Mouse (Mus musculus): ENCODE results near the gene Hoxa11.

Hoxa11 gene

DNA sequence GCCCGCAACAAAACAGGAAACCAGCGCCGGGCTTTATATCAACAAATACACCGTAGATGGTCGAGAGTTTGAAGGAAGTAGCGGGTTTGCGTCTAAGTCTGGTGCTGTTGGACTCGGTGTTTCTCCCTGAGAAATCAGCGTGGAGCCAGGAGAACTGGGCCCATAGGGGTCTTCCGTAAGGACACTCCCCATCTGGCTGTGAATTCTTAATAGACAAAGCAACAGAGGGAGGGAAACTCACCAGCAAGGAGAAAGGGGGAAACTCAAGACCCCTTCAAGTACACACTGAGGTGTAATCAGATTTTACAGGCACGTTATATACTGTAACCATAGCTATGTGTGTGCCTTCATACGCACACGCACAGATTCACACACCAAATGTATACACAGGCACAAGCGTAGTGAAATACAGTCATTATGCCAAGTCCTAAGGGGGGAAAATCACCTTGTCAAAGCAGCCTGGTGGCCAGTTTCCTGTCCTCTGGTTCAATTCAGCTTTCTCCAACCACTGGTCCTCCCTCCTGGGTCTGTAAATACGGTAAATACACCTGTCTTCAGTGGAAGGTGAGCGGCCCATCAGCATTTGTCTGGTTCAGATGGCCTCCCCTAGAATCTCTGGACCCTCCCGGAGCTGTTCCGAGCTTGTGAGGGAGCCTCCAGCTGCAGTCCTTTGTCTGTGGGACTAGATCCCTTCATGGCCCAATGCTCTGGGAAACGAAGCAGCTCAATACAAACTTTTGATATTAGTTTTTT is 20.5 kb upstream of the Hoxa11 start:
- in situ Hi-C loops (cut with MboI) = loop anchor here (10.0 to 25.0 kb wide), 2 partner anchors 321 to 649 kb away; no protein-coding TSS in a partner anchor

DNA sequence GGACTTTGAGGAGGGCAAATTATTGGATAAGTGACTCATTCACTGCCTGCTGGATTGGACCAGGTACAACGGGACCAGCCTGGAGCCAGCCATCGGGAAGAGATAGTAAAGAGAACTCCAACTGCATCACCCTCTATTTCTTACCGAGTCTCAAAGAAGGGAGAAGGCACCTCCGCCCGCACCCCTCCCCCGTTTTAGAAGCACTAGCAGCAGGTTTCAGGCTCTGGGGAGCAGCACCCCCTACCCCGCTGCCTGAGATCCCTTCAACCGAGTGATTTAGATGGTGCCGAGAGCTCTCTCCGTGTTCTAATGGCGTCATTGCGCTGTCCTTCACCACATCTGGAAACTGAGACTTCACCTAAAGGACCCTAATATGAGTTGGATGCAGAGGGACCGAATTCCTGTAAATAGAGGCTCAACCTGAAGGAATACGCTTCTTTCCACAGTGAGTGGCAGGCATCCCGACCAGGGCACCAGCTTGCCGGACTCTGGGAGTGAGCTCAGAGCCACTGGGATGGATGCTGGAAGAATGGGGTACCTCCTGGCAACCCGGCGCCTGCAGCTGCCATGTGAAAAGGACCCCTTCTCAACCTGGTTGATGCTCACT is 19.8 kb upstream of the Hoxa11 start:
- in situ Hi-C loops (cut with MboI) = loop anchor here (10.0 to 25.0 kb wide), 2 partner anchors 322 to 649 kb away; no protein-coding TSS in a partner anchor

DNA sequence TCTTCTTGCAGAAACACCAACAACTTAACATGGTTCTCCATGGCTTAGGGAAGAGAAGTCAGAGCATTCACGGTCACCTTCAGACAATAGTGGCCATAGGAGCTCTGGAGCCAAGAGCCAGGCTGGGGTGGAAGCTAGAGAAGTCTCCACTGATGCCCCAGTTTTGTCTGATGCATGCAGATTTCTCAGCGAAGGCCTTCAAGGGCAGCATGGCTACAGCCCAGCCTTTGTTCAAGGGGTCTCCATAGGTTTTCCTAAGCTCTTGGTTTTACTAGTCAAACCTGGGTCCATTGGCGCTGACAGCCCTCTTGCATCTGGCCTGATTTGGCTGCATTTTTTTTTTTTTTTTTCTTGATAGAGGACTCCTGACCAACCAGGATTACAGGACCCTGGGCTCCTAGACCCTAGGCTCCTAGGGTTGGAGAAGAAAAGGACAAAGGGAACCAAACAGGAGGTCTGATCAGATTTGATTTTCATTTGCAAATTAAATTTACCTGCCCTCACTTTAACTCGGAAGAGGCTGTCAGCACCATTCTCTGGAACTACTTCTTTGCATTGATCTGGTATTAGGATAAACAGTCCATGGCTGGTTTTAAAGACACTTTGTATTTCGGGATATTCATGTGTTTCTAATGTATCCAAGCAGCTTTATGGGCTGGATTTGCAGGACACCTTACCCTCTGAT is 18.6 kb upstream of the Hoxa11 start:
- in situ Hi-C loops (cut with MboI) = loop anchor here (10.0 to 25.0 kb wide), 2 partner anchors 323 to 651 kb away; no protein-coding TSS in a partner anchor

DNA sequence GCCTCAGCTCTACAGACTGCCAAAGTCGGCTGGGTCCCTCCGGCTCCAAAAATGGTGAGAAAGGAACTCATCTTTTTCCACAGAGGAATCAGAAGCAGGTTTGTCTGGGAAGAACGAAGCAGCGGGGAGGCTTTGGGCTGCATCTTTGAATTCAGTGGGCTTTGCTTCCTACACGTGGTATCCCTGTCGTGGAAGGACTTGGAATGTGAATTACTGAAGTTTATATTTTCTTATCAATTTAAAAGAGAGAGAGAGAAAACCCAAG is 17.6 kb upstream of the Hoxa11 start:
- in situ Hi-C loops (cut with MboI) = loop anchor here (10.0 to 25.0 kb wide), 2 partner anchors 324 to 652 kb away; no protein-coding TSS in a partner anchor

DNA sequence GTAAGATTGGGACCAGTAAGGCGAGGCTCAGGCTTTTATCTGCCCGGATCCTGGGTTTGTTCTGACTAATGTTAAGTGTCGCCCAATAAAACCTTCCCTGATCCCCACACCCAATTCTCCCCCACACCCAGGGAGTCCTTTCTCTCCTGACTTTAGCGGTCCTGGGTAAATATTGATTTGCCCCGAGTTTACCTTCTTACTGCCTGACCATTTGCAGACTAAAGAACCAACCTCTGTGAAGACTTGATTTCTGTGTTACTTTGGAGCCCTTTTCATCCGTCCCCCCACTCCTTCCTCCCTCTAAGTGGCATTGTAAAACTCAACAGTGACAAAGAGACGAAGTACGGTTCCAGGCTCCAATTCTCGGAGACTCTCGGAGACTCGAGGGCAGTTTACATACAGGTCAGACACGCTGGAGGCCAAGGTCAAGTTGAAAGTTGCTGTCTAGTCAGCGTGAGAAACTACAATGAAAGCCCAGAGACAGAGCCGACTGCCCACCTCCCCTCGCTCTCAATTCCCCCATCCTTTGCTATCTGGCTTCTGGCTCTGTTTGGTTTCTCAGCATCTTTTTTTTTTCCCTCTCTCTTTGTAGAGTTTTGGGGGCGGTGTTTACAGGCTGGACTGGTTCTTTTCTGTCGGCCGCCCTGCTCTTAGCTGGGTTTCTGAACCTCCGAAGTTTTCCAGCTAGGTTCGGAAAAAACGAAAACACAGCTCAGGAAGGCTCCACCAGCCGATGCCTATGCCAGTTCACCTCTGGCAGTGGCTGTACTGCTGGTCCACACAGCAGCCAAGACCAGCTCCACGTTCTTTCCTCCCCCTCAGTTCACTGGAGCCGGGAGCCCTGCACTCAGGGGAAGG is 17.1 kb upstream of the Hoxa11 start:
- in situ Hi-C loops (cut with MboI) = loop anchor here (10.0 to 25.0 kb wide), 2 partner anchors 325 to 652 kb away; no protein-coding TSS in a partner anchor

DNA sequence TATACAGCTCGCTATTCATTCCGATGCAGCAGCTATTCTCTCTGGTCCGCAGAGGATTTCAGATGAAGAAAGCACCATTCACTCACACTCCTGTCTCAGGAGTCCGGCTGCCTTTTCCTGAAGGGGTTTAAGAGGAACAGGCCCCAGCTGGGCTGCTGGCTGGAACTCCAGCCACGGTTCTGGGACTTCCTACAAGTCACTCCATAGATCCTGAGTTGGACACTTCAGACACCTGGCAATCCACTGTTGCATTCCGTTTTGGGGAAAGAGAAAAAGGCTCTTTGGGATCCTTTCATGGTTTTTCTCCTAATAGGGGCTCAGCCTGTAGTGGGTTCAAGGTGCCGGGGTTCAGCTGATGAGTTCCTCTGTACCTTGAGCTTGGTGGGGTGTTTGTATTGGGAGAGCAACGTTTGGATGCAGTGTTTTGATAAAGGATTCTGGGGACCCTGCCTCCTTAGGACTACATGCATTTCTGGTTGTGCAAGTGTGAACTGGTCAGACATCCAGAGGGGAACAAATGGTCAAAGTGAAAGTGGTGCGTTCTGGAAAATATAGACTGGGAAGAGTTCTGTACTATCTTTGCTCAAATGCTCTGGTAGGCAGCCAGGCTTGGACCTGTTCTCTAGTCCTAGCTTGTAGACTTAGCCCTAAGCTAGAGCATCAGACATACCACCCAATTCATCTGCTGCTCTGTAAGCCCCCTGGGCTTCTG is 16.3 kb upstream of the Hoxa11 start:
- in situ Hi-C loops (cut with MboI) = loop anchor here (10.0 to 25.0 kb wide), 2 partner anchors 325 to 653 kb away; no protein-coding TSS in a partner anchor

DNA sequence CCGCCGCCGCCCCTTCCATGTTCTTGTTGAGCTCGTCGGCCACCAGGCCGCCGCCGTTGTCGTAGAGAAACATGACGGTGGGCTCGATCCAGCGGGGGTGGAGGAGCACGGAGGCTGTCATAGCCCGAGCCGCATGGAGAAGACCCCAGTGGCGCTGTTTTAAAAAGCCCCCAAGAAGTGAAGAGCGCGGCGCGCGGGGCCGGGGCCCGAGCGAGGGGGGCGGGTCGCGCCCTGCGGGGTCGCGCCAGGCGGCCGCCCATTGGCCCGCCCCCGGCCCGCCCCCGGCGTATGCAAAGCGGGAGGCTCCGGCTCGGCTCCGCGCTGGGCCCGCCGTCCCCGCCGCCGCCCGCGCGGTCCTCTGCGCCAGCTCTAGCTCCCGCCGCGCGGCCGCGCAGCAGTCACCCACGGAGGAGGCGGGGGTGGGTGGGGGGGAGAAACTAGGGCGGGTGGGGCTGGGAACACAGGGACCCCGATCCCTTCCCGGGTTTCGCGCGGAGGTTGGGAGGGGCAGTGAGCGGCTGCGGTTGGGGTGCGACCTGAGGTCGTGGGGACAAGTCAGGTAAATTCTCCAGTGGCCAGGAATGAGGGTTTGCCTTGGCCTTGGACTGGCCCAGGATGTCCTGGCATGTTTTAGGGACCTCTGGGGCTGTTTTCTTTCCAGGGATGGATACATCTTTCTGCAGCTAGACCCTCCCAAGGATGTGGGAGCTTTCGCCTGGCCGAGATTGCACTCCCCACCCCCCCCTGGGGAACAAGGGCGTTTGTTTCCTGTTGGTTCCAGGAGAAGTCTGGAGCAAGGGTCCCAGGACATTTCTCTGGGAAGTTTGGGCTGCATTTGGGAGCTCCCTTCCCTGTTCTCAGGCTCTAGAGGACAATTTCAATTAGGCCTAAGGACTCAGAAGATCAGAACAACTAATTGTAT is 15.3 kb upstream of the Hoxa11 start, which contains the start of gene Hoxa13:
TSS of gene Hoxa13 (minus strand) at position 227 of the 922 bp plus-strand sequence.
- in situ Hi-C loops (cut with MboI) = loop anchor here (10.0 to 25.0 kb wide), 2 partner anchors 326 to 654 kb away; no protein-coding TSS in a partner anchor

DNA sequence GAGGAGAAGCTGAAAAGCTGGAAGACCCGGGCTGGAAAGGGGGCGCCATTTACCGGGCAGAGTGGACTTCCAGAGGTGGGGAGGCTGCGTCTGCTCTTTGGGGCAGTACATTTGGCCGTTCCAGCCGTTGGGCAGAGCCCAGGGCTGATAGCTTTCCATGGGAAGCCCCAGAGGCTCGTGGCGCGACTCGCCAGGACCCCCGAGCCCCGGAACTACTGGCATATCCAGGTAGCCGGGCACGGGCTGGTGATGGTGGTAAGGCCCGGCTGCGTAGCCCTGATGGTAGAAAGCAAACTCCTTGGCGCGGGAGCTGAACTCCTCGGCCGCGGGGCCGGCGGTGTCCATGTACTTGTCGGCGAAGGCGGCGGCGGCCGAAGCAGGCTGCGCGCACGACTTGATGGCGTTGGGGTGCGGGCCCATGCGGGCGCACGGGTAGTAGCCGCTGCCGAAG is 14.2 kb upstream of the Hoxa11 start:
- in situ Hi-C loops (cut with MboI) = loop anchor here (10.0 to 25.0 kb wide), 2 partner anchors 327 to 655 kb away; no protein-coding TSS in a partner anchor

DNA sequence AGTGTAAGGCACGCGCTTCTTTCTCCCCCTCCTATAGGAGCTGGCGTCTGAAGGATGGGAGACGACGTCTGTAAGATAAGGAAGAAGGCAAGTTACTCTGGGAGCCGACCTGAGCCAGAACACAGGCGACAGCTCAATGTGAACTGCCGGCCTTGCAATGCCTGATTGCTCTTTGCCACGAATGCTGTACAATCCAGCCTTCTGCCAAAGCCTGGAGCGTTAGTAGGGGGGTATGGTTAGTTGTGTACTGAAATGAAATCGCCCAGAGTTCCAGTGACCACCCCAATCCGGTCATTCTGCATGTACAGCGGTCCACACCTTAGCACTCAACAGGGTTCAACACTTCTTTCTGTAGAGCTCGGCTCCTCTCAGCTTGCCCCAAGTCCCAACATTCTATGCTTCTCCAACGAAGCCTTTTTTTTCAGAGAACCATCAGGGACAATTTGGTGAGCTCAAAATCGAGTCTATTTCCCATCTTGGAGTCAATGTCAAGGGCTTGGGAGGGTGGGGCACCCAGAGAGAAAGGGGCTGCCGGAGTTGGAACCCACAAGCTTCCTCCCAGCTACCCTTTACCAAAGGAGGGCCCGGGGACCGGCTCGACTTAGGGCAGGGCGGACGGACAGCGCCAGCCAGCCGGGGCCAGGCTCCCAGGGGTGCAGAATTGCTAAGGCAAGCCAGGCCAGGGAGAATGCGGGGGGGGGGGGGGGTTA is 13.6 kb upstream of the Hoxa11 start:
- in situ Hi-C loops (cut with MboI) = loop anchor here (25.0 kb wide), 1 partner anchor 328 kb away; no protein-coding TSS in a partner anchor

DNA sequence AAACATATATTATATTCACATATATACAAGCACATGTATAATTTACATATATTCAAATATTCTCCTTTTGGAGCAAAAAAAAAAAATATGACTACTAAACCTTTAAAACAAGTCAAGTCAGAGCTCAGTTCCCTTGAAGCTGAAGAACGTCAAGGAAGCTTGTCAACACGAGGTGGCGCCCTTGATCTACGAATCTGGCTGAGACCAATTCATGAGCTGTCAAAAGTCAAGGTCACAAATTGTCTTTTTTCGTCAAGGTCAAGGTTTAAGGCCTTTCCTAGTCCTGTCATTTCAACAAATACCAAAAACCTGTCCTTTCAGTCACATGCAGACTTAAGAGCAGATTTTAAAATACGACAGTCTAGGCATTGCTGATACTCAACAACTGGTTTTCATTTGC is 11.3 kb upstream of the Hoxa11 start:
- in situ Hi-C loops (cut with MboI) = loop anchor here (25.0 kb wide), 1 partner anchor 330 kb away; no protein-coding TSS in a partner anchor

DNA sequence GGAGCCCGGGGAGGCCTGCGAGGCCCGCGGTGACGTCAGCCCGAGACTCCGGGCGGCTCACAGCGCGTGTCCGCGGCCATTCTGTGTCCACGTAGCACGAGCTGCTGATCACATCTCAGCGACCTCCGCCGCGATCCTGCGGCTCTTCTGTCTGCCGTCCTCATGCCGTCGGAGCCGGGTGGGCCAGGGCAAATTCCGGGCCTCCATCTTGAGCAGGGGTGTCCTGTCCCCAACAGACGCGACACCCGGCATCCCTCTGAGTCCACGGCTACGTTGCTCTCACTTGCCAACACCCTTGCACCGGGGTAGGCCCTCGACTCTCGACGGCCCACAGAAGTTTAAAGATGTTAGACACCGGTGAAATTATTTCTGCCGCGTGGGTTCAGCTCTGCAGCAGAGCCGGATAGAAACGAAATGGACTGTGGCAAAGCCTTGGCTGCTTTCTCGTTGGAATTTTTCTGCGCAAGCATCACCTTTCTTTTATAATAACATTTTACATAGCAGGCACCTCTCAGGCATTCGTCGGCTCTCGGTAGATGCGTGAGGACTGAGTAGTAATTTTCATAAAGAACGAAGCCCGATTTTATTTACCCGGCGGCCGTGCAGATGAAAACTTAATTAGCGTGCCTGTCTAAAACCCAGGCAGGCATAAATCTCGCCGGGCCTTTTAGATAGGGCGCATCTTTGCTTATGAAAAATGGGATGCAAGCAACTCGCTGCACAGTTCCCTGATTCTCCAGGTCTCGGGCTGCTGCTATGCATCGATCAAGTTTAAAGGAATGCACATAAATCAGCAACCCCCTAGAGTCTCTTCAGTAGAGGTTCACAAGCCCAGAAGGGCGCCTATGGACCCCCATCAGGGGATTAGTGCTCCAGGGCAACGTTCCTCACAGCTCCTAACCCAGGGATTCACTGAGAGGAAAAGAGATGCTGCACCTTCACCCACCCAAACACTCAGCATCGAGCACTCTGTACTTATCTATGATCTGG is 8.2 kb upstream of the Hoxa11 start:
- in situ Hi-C loops (cut with MboI) = loop anchor here (25.0 kb wide), 1 partner anchor 333 kb away; no protein-coding TSS in a partner anchor

DNA sequence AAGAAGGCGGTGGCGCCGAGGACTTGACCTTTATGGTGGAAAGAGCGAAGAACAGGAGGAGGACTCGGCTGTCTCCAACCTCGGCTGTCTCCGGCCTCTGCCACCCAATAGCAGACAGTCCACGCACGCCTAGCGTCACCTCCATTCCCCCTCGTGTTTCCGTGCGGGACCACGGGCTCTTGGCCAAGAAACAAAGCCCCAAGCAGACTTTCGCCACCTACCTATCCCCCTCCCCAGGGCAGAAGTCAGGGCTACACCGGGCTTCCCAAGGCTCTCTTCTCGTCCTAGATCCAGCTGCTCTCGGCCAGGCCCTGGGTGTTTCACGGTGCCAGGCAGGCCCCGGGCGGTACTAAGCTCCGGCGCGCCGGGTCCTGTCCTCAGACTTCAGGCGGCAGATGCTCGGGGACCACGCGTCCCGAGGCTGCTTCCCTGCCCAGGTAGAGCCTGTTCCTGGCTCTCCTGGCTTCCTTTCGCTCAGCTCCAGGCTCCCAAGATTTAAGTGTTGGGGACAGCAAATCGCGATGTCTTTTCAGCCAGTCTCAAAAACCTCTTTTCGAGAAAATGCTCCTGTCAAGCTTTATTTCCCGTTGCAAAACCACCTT is 7.3 kb upstream of the Hoxa11 start:
- in situ Hi-C loops (cut with MboI) = loop anchor here (25.0 kb wide), 1 partner anchor 334 kb away; no protein-coding TSS in a partner anchor

DNA sequence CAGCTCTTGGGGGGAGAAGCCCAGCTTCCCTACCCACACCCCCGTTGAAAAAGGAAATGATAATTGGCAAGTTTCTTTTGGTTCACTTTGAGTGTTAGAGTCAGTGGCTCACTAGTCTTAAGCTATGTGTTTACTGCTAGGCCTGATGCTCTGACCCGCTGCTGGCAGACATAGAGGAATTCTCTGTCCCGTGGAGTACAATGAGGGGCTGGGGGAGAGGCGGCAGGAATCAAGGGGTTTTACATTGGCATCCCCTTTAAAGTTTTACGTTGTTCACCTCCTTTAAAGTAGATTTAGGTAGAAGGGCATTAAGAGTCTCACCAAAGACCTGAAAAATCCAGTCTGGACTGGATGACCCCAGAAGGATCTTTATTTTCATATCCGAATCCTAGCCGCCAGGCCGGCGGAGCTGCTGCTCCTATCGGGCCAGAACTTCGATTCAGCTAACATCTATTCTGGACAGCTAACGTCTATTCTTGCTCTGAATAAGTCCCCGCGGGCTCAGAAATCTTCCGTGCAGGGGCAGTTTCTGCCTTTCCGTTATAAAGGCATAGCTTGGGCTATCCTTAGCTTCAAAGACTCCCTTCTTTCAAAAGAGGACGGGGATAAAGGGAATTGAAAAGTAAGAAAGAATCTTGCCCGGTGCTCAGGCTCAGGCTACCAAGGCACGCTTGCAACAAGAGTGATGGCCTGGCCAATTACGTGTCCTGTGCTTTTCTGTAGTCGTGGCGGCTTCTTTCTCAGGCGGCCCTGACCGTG is 6.6 kb upstream of the Hoxa11 start:
- in situ Hi-C loops (cut with MboI) = loop anchor here (25.0 kb wide), 1 partner anchor 335 kb away; no protein-coding TSS in a partner anchor

DNA sequence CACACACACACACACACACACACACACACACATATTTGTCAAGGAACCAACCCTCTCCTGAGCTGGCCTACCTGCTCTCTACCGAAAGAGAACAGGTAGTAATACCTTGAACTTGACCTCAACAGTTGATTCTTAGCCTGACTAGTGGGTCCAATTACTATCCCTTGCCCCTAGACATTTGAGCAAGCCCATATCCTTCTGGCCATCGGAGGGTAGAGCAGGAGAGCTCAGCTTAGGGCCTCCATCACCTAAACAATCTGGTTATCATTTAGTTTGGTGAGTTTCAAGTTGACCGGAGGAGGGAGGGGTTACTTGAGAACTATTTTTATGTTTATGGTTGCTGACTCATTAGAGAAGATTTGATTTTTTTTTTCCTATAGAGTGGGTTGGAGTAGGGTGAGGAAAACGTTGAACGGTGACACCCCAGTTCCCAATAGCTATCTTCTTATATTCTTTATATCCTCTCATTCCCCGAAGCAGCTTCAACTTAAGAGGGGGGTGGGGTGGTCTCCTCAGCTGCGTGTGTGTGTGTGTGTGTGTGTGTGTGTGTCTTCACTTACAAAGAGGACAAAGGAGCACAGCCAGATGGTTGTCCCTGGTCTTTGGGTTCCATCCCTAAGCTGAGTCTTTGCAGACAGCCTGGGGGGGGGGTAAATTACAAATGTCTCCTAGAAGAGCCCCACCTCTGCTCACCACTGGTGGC is 5.7 kb upstream of the Hoxa11 start:
- in situ Hi-C loops (cut with MboI) = loop anchor here (25.0 kb wide), 1 partner anchor 336 kb away; no protein-coding TSS in a partner anchor

DNA sequence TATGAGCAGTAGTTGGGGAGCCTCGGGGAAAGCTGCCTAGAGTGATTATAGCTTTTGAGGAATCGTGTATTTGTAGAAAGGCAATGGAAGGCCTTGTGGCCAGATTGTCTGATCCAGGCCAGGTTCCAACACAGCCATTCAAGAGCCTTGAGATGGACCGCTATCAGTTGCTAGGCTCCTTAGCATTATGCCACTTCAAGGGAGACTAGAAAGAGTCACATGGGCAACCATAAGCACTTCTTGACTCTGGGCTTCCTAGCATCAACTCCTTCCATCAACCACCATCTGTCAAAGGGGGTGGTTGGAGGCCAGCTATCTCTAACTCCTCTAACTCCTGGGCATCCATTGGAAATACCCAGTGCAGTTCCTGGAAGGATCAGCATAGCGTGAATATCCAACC is 4.2 kb upstream of the Hoxa11 start:
- in situ Hi-C loops (cut with MboI) = loop anchor here (25.0 kb wide), 2 partner anchors 337 to 1438 kb away; no protein-coding TSS in a partner anchor

Measured in mature B cell (primary cell).